Mouse (Mus musculus) kidney, embryonic 15.5 days (tissue): Measurements from ENCODE around the gene Syt9. TPM values are rescaled to one million over a fixed set of nuclear protein-coding genes. Genes with fewer than 3 reads are reported as not detected.

Source experiments
- ATAC-seq: fragments of 200-750 bp; cut with Nextera tagmentation; replicated peaks from 2 replicates; pipeline ENCODE4 v1.8.0; 2017; ENCODE audit warnings: moderate TSS enrichment; ENCODE audit not compliant: low FRiP score
- H3K27ac ChIP-seq: fragments of 300-500 bp; sonication (generic); 2 replicates; pipeline ENCODE4 v1.5.1; 2015; ENCODE audit warnings: mild to moderate bottlenecking, inconsistent platforms
- H3K27me3 ChIP-seq: fragments of 300-500 bp; sonication (generic); 2 replicates; pipeline ENCODE4 v1.6.1; 2015; ENCODE audit warnings: inconsistent platforms
- H3K36me3 ChIP-seq: fragments of 300-500 bp; sonication (generic); 2 replicates; pipeline ENCODE4 v1.6.1; 2015; ENCODE audit warnings: inconsistent platforms
- H3K4me1 ChIP-seq: fragments of 300-500 bp; sonication (generic); 2 replicates; pipeline ENCODE4 v1.6.1; 2015; ENCODE audit warnings: inconsistent platforms
- H3K4me2 ChIP-seq: fragments of 300-500 bp; sonication (generic); 2 replicates; pipeline ENCODE4 v1.6.1; 2015; ENCODE audit warnings: moderate library complexity, mild to moderate bottlenecking, inconsistent platforms
- H3K4me3 ChIP-seq: fragments of 300-500 bp; sonication (generic); replicated peaks from 2 replicates; pipeline ENCODE4 v1.5.1; 2015; ENCODE audit warnings: mild to moderate bottlenecking, inconsistent platforms
- H3K9ac ChIP-seq: fragments of 300-500 bp; sonication (generic); 2 replicates; pipeline ENCODE4 v1.6.1; 2015; ENCODE audit warnings: mild to moderate bottlenecking, inconsistent platforms
- H3K9me3 ChIP-seq: fragments of 300-500 bp; sonication (generic); replicated peaks from 2 replicates; pipeline ENCODE4 v1.6.1; 2016; ENCODE audit warnings: inconsistent platforms
- WGBS: fragments of 180-500 bp; shearing (Covaris S2); methylation state at CpG from one replicate; pipeline ENCODE4 v1.1.7; 2015; ENCODE audit warnings: mixed read lengths; 5-methylcytosine and 5-hydroxymethylcytosine counted together
- polyA plus RNA-seq: library from polyadenylated mRNA; unstranded; fragments of >200 nt; fragmentation: Nextera tagmentation; extraction: Ambion mirVana; gene quantifications from 2 replicates; pipeline ENCODE4 v1.2.1, GENCODE M21; 2015

The Syt9 gene
- polyA plus RNA-seq, 1 experiment from 2014 or later, result 5.2 TPM

DNA sequence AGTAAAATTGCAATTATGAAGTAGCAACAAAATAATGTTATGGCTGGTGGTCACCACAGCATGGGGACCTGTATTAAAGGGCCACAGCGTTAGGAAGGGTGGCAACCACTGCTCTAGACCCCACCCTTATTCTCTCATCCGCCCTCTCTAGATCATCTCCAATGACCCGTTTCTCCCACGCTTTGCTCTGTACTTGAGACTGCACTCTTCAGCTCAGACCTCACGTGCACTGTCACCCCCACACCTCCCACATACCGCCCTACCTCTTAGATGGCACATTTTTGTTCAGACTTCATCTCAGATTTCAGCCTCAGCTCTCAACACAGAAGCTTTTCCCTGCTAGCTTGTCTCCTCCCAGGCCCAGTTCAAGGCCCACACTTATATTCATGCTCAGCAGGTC is 150.9 kb downstream of the Syt9 start:
- Histone ChIP-seq H3K27me3 (no peaks in the 10 kb centered on the region), H3K36me3 (no peaks in the 10 kb centered on the region), H3K4me3 (no peak overlapping the region), H3K4me2 (no peak overlapping the region), H3K27ac (no peak overlapping the region), H3K9ac (no peak overlapping the region), H3K4me1 (peaks cover 11% of the 10 kb centered on the region; the same call in 1 of the 2 replicates), H3K9me3 (no peaks in the 10 kb centered on the region)
- 51% methylated on average over 6 of the region's 6 CpGs for WGBS
- ATAC-seq, result peak; percentile 81

DNA sequence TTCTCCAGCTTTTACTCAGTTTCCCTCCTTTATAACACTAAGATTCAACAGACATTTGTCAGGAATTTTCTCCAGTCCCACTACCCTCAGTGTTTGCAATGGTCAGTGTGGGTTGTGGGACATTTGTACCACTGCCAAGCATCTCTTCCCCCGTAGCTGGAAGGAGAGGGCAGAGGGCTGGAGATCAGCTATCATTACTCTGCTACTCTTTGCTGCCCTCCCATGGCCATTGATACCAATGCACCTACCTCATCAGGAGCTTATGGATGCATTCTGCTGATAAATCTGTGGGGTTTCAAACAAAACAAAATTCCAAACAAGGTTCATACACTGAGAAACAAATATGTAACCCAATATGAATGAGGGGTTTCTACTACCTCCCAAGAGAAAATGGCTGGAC is 155.8 kb downstream of the Syt9 start:
- H3K4me2 ChIP-seq, result no peak overlapping the region
- H3K27ac ChIP-seq, result no peak overlapping the region
- peaks cover 3% of the 10 kb centered on the region; the same call in 1 of the 2 replicates for H3K4me1 ChIP-seq
- no peak for ATAC-seq
- WGBS, result 3% methylated on average over 1 of the region's 1 CpGs
- no peaks in the 10 kb centered on the region for H3K9me3 ChIP-seq
- H3K36me3 ChIP-seq, result no peaks in the 10 kb centered on the region
- H3K27me3 ChIP-seq, result no peaks in the 10 kb centered on the region
- H3K4me3 ChIP-seq, result no peak overlapping the region
- H3K9ac ChIP-seq, result no peak overlapping the region

DNA sequence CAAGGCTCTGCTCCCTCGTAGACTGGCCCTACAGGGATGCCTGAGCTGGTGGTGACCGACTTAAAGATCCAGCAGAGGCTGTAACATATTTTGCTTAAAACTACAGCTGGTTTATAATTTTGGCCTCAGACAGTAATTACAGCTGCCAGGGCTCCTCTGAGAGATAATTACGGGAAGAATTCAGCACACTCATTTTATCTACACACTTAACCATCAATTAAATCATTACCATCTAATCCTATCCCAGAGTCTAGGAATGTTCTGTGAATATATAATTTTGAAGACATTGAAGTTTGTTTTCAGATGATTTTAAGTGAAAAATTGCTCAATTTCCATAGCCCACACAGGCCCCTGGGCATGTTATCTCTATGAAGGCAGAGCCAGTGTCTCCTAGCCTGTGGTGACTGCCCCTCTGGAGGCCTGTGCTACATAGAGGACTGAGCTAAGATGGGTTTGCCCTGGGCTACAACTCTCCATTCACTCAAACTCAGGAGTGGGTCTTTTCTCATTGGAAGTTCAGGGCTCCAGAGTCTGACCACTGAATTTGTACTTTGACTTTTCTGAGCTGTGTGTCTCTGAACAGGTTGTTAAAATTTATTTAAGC is 157.7 kb downstream of the Syt9 start:
- Histone ChIP-seq H3K36me3 (no peaks in the 10 kb centered on the region), H3K4me2 (no peak overlapping the region), H3K27me3 (no peaks in the 10 kb centered on the region), H3K4me3 (no peak overlapping the region), H3K9me3 (no peaks in the 10 kb centered on the region), H3K4me1 (no peaks in the 10 kb centered on the region), H3K27ac (no peak overlapping the region), H3K9ac (no peak overlapping the region)
- ATAC-seq, result no peak
- WGBS, result 77% methylated on average over 3 of the region's 3 CpGs

DNA sequence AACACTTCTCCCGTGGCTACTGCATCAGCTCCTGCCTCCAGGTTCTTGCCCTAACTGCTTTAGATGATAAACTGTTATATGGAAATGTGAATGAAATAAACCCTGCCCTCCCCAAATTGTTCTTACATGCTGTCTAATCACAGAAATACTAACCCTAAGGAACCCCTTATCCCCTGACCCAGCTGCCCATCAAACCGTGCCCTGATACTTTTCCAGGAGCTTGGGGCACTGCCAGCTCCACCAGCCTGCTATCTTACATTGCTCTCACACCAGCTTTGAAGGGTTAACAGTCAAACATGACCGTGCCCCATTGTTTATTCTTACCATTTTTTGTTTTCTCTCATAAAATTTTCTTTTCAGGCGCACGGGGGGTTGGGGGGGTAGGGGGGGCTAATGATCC is 158.8 kb downstream of the Syt9 start:
- WGBS, result 58% methylated on average over 5 of the region's 5 CpGs
- no peaks in the 10 kb centered on the region for H3K4me1 ChIP-seq
- no peaks in the 10 kb centered on the region for H3K36me3 ChIP-seq
- no peaks in the 10 kb centered on the region for H3K27me3 ChIP-seq
- no peak overlapping the region for H3K4me2 ChIP-seq
- H3K9ac ChIP-seq, result no peak overlapping the region
- H3K9me3 ChIP-seq, result no peaks in the 10 kb centered on the region
- no peak overlapping the region for H3K27ac ChIP-seq
- no peak for ATAC-seq
- no peak overlapping the region for H3K4me3 ChIP-seq

DNA sequence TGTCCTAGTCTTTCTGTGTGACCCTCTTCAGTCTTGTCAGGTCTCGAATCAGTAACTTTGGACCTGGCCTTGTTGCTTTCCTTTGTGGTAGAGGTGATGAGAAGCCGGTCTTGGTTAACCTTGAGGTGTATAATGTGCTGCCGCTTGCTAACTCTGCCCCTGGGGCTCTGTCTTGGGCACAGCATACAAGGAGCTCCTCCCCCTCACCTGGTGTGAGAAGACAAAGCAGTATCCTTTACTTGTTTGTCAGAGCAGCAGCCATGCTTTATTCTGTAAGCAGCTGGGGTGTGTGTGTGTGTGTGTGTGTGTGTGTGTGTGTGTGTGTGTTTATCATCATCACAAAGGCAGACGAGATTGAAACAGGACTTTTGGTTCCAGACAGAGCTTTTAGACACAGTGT is 164.8 kb downstream of the Syt9 start:
- no peak for ATAC-seq
- Histone ChIP-seq H3K4me1 (no peaks in the 10 kb centered on the region), H3K9ac (no peak overlapping the region), H3K27ac (no peak overlapping the region), H3K27me3 (no peaks in the 10 kb centered on the region), H3K4me3 (no peak overlapping the region), H3K36me3 (no peaks in the 10 kb centered on the region), H3K9me3 (no peaks in the 10 kb centered on the region), H3K4me2 (no peak overlapping the region)
- 85% methylated on average over 4 of the region's 4 CpGs for WGBS

DNA sequence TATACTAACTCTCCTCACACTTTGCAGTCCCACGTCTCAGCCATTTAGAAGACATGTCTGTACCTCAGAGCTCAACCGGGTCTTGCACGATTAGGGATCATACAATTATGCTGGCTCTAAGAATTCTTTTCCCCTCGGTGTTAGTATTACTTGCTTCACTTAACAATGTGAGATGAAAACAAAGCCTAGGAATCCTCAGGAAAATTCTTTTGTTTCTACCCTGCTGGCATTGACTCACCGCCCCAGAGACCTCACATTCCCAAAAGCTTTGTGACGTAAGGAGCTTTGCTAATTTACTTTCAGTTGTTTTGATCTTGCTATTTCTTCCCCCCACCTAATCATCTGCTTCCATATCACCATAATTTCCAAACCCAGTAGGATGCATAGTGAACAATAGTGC is 166.0 kb downstream of the Syt9 start:
- H3K36me3 ChIP-seq, result no peaks in the 10 kb centered on the region
- H3K4me2 ChIP-seq, result no peak overlapping the region
- WGBS, result 78% methylated on average over 6 of the region's 6 CpGs
- no peaks in the 10 kb centered on the region for H3K27me3 ChIP-seq
- no peaks in the 10 kb centered on the region for H3K4me1 ChIP-seq
- no peak overlapping the region for H3K4me3 ChIP-seq
- H3K9ac ChIP-seq, result no peak overlapping the region
- ATAC-seq, result no peak
- H3K27ac ChIP-seq, result no peak overlapping the region
- H3K9me3 ChIP-seq, result no peaks in the 10 kb centered on the region

DNA sequence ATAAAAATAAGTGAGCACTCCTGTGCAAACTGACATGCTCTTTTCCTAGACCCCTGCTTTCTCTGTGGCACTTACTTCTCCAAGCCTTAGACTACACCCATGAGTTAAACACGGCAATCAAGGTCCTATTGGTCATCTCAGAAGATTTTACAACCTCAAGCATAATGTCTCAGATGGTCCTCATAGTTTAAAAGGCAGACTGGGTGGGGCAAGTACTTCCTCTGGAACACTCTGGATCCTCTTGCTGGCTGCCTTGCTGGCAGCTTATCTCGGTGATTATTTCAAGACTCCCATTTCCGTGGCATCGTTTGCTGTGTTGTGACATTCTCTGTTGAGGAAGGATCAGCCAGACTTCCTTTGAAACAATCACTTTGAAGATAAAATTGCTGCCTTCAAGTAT is 169.5 kb downstream of the Syt9 start:
- ATAC-seq, result no peak
- Histone ChIP-seq H3K4me3 (no peak overlapping the region), H3K27ac (no peak overlapping the region), H3K4me1 (no peaks in the 10 kb centered on the region), H3K36me3 (no peaks in the 10 kb centered on the region), H3K4me2 (no peak overlapping the region), H3K9ac (no peak overlapping the region), H3K9me3 (no peaks in the 10 kb centered on the region), H3K27me3 (no peaks in the 10 kb centered on the region)
- WGBS, result 36% methylated on average over 4 of the region's 4 CpGs

DNA sequence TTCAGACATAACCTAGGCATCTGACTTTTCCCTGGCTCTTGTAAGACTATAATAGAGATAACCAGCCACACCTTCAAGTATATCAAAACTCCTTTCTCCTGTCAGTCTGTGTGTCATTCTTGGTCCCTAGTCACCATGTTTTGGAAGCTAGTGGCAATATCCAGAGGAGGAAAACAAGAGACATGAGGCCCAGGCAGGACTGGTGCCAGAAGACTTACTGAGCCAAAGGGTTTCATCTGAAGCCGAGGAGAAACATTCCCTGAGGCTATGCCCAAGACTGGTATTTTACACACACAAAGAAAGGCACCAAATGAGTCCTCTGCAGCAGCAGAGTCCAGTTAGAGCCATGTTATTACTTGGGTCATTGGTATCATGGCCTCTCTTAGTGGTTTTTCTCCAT is 174.5 kb downstream of the Syt9 start:
- no peak for ATAC-seq
- 75% methylated on average over 1 of the region's 1 CpGs for WGBS
- no peak overlapping the region for H3K4me3 ChIP-seq
- H3K9ac ChIP-seq, result no peak overlapping the region
- no peaks in the 10 kb centered on the region for H3K9me3 ChIP-seq
- no peaks in the 10 kb centered on the region for H3K36me3 ChIP-seq
- H3K27ac ChIP-seq, result no peak overlapping the region
- H3K4me2 ChIP-seq, result no peak overlapping the region
- no peaks in the 10 kb centered on the region for H3K4me1 ChIP-seq
- H3K27me3 ChIP-seq, result no peaks in the 10 kb centered on the region

DNA sequence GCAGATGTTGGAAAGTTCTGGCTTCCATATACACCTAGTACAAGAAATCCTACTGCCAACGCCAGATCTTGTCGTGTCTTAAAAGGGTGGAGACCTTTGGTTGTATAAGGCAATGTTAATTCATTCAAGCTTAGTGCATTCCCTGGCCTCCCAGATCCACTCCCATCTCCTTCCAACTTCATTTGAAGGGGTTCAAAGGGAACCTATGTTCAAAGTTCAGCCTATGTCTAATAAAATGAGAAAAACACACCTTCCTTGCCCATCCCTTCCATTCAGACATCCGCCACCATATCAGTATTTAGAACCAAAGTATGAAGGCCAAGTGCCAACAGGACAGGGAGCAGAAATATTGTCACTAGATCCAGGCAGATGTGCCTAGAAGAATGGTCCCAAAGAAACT is 177.3 kb downstream of the Syt9 start:
- H3K27me3 ChIP-seq, result no peaks in the 10 kb centered on the region
- H3K9ac ChIP-seq, result no peak overlapping the region
- 89% methylated on average over 3 of the region's 3 CpGs for WGBS
- H3K4me1 ChIP-seq, result no peaks in the 10 kb centered on the region
- H3K4me2 ChIP-seq, result no peak overlapping the region
- no peaks in the 10 kb centered on the region for H3K9me3 ChIP-seq
- ATAC-seq, result no peak
- H3K36me3 ChIP-seq, result no peaks in the 10 kb centered on the region
- H3K27ac ChIP-seq, result no peak overlapping the region
- no peak overlapping the region for H3K4me3 ChIP-seq

DNA sequence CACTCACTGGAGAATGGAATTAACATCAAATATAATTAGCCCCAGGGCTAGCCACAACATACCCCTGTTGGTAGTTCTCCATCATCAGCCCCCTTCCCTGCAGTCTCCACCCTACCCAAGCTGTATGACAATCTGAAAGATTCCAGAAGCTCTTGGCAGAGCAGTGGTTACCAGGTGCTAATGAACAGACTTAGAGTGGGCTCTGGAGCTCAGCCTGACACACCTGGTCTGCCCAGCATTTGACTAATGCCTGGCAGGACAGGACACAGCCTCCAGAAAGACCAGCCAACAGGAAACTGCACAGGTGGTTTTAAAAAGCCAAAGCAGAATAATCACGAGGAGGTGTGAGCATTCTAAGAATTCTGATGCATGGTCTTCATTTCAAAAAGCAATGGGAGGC is 182.9 kb downstream of the Syt9 start:
- 77% methylated on average over 1 of the region's 1 CpGs for WGBS
- ATAC-seq, result no peak
- no peak overlapping the region for H3K4me2 ChIP-seq

DNA sequence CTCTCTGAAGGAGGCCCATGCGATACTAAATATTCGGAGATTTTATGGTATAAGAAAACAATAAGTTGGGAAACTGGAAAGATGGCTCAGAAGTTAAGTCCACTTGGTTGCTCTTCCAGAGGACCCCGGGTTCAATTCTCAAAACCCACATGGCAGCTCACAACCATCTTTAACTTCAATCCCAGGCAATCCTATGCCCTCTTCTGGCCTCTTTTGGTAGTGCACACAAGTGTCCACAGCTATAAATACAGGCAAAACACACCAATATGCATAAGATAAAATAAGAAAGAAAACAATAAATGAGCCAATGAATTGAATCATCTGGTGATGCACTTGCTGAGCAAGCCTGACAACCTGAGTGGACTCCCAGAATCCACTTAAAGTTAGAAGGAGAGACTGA is 185.4 kb downstream of the Syt9 start:
- WGBS, result 90% methylated on average over 3 of the region's 3 CpGs
- no peaks in the 10 kb centered on the region for H3K27me3 ChIP-seq

More for the DNA sequence above, 182.9 kb downstream of the Syt9 start:
- Histone ChIP-seq H3K9me3 (no peaks in the 10 kb centered on the region), H3K36me3 (no peaks in the 10 kb centered on the region), H3K27me3 (no peaks in the 10 kb centered on the region), H3K4me3 (no peak overlapping the region), H3K27ac (no peak overlapping the region), H3K9ac (no peak overlapping the region), H3K4me1 (no peaks in the 10 kb centered on the region)

DNA sequence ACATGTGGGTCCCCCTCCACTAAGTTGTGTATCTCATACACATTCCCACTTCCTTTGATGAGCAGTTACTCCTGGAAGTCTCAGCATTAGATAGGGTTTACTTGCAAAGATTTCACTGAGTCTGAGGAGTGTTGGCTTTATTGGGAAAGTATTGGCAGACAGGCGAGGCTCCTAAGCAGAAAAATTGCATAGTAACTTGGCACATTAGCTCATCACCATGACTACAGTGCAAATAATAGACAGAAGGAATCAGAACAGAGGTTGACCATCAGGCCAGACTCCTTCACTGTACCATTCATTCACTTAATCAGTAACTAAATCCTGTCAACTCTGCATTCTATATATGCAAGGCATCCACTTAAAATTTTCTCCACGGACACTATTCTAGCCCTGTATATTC is 190.1 kb downstream of the Syt9 start:
- ATAC-seq, result no peak
- no peaks in the 10 kb centered on the region for H3K27me3 ChIP-seq
- 74% methylated on average over 2 of the region's 2 CpGs for WGBS
- H3K4me1 ChIP-seq, result peaks cover 13% of the 10 kb centered on the region
- no peaks in the 10 kb centered on the region for H3K36me3 ChIP-seq
- H3K27ac ChIP-seq, result no peak overlapping the region
- H3K4me2 ChIP-seq, result no peak overlapping the region
- no peak overlapping the region for H3K4me3 ChIP-seq
- H3K9ac ChIP-seq, result no peak overlapping the region
- no peaks in the 10 kb centered on the region for H3K9me3 ChIP-seq

More for the DNA sequence above, 185.4 kb downstream of the Syt9 start:
- Histone ChIP-seq H3K9me3 (no peaks in the 10 kb centered on the region), H3K4me2 (no peak overlapping the region), H3K4me3 (no peak overlapping the region), H3K4me1 (no peaks in the 10 kb centered on the region), H3K36me3 (no peaks in the 10 kb centered on the region), H3K9ac (no peak overlapping the region), H3K27ac (no peak overlapping the region)
- ATAC-seq, result no peak

DNA sequence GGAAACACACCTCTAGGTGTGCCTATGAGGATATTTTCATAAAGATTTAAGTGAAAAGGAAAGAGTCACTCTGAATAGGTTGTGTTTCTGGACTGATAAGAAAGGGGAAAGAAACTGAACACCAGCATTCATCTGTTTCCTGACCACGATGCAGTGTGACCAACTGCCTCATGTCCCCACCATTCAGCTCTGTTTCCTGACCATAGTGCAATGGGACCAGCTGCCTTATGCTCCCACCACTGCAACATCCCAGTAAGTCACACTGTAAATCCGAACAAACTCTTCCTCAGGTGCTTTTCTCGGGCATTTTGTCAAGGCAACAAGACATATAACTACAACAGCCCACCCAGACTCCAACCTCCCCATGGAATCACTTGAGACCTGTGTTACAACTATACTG is 191.1 kb downstream of the Syt9 start:
- no peaks in the 10 kb centered on the region for H3K9me3 ChIP-seq
- no peak overlapping the region for H3K27ac ChIP-seq
- ATAC-seq, result no peak
- H3K4me2 ChIP-seq, result no peak overlapping the region
- no peaks in the 10 kb centered on the region for H3K36me3 ChIP-seq
- no peak overlapping the region for H3K9ac ChIP-seq
- no peak overlapping the region for H3K4me3 ChIP-seq
- no peaks in the 10 kb centered on the region for H3K27me3 ChIP-seq
- peaks cover 16% of the 10 kb centered on the region for H3K4me1 ChIP-seq
- WGBS, result 73% methylated on average over 3 of the region's 3 CpGs
